Mouse (Mus musculus) bone marrow macrophage, adult 2 months (primary cell): ENCODE data around the gene Cckbr.

ENCODE experiments used
- CTCF ChIP-seq: IDR thresholded peaks from 2 replicates; pipeline ENCODE4 v1.5.1; 2012; ENCODE audit warnings: low read depth, mild to moderate bottlenecking, low read length, moderate library complexity
- POLR2A ChIP-seq: IDR thresholded peaks from 2 replicates; pipeline ENCODE4 v1.6.1; 2012; ENCODE audit warnings: mild to moderate bottlenecking, low read depth, low read length, borderline replicate concordance

DNA sequence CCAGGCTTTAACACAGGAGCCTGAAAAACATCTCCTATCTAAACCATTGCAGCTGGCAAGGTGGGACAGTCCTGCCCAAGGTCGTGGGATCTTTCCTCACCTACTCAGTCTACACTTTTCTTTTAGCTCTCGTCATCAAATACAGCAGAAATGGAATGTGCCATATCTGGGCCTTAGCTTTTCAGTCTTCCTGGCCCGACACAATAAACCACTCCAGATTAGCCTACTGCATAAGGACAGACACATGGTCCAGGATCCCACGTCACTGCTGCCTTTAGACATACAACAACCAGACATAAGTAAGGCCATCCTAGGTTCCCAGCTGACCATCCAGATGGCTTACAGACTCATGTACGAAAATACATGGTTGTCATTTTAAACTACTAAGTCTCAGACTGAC lies 84.6 kb downstream of the Cckbr start:
- TF ChIP-seq POLR2A: no peak
- no peak for TF ChIP-seq CTCF
